Mouse (Mus musculus) heart, adult 2 months (tissue): ENCODE measurements at regions not wholly inside any gene's neighbourhood (a gene's known extent, or its start where the extent isn't known, plus 50 kb on each side); places are given as distances from the start of the nearest gene placed in this dataset.

Experiments used
- CTCF ChIP-seq: fragments of 200-600 bp; IDR thresholded peaks from 2 replicates; pipeline ENCODE4 v1.8.1; 2022; ENCODE audit warnings: antibody characterized with exemption, mild to moderate bottlenecking, moderate library complexity
- EP300 ChIP-seq: fragments of 200-500 bp; IDR thresholded peaks from 2 replicates; pipeline ENCODE4 v1.6.1; 2011; ENCODE audit warnings: low read depth, low read length, control low read depth; ENCODE audit not compliant: insufficient read depth
- POLR2A ChIP-seq: fragments of 200-500 bp; IDR thresholded peaks from 2 replicates; pipeline ENCODE4 v1.6.1; 2011; ENCODE audit warnings: mild to moderate bottlenecking, low read depth, low read length, control low read depth; ENCODE audit not compliant: insufficient read depth

DNA sequence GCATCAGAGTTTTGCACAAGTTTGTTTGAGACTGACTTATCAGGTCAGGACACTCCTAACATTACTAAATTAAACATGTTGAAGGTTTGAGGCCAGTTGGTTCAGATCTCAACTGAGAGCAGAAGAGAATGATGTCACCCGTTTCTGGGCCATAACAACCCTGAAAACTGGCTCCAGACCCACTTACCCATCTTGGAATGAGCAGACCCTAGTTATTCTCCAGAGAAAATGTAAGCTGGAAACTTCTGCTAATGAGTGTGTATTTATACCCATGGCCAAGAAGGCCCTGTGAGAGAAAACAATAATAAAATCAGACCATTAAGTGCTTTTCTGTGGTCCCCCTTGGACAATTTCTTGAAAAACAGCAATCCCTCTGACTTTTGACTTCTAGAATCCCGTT is 282.4 kb upstream of the Nfe2l3 start:
- no peak for TF ChIP-seq POLR2A
- TF ChIP-seq CTCF = no peak
- TF ChIP-seq EP300 = no peak
